Mouse (Mus musculus) CD4-positive naive resting alpha-beta T cell, adult 57 days (primary cell): ENCODE results near the gene Gm10842. TPM values are rescaled to one million over a fixed set of nuclear protein-coding genes. Genes with fewer than 3 reads are reported as not detected.

ENCODE experiments used
- total RNA-seq: library from RNA; stranded (reverse); gene quantifications from one replicate; pipeline ENCODE4 v1.2.4, GENCODE M21; 2023

Gene Gm10842
- total RNA-seq: not detected

GRCm38 (mm10) chr11:105146593-105146992, at the start of gene Gm10842:
Gene Gm10842, plus strand, starts transcription at chr11:105146893.

GRCm38 (mm10) chr11:105125735-105126519, 20.8 kb upstream of the Gm10842 start, which contains the start of gene Mettl2:
Gene Mettl2, plus strand, starts transcription at chr11:105126425.

GRCm38 (mm10) chr11:105178516-105178915, 31.8 kb downstream of the Gm10842 start, which contains the start of gene Tlk2:
Gene Tlk2, plus strand, starts transcription at chr11:105178807.

Other genes starting within 250 kb of the Gm10842 start
- not detected for gene Efcab3, start 83.3 kb upstream of the Gm10842 start, total RNA-seq
- 26.4 TPM for gene Mettl2, start 20.5 kb upstream of the Gm10842 start, total RNA-seq
- 85.8 TPM for gene Tlk2, start 31.9 kb downstream of the Gm10842 start, total RNA-seq
- gene Mrc2, start 145.8 kb downstream of the Gm10842 start, total RNA-seq: 0.27 TPM